In genomic region chr12:91780531-91780930, GRCm38 (mm10) we compare ENCODE assay signal across 25 mouse cellular contexts.
"Had no signal": no experiment of that assay in that cellular context is flagged by ENCODE, and none has a peak within 500 bp of the region (broad histone marks: within the 10 kb centered on the region; RNA-seq: fewer than 3 reads in every experiment).

No protein-coding gene starts in this region.

- H3K9me3 ChIP-seq: heart, embryonic 10.5 days; heart, embryonic 12.5 days; hindbrain, embryonic 10.5 days; hindbrain, embryonic 12.5 days; intestine, embryonic 15.5 days; limb, embryonic 13.5 days; limb, embryonic 15.5 days; liver, embryonic 12.5 days had no signal

- H3K36me3 ChIP-seq: heart, embryonic 10.5 days; heart, embryonic 12.5 days; hindbrain, embryonic 10.5 days; hindbrain, embryonic 12.5 days; intestine, embryonic 15.5 days; limb, embryonic 13.5 days; limb, embryonic 15.5 days; liver, embryonic 12.5 days had no signal

- H3K4me2 ChIP-seq: heart, embryonic 12.5 days; hindbrain, embryonic 12.5 days; hindbrain, embryonic 14.5 days; intestine, embryonic 15.5 days; limb, embryonic 13.5 days; limb, embryonic 15.5 days; liver, embryonic 12.5 days had no signal

- DNase-seq: gastrocnemius, postnatal 14 days; heart, adult 18-20 months; heart, postnatal 10 days; heart, postnatal 4 days; kidney, adult 18-20 months; kidney, adult 8-10 months; kidney, postnatal 10 days; kidney, postnatal 25 days; kidney, postnatal 4 days; layer of hippocampus, postnatal 36 days; left cerebral cortex, postnatal 4 days had no signal

- H3K4me3 ChIP-seq: heart, embryonic 10.5 days; heart, embryonic 12.5 days; hindbrain, embryonic 10.5 days; hindbrain, embryonic 12.5 days; intestine, embryonic 15.5 days; layer of hippocampus, adult 2 months; limb, embryonic 13.5 days; limb, embryonic 15.5 days; liver, embryonic 12.5 days had no signal

- H3K27ac ChIP-seq: heart, embryonic 10.5 days; hindbrain, embryonic 10.5 days; hindbrain, embryonic 12.5 days; hindbrain, embryonic 14.5 days; intestine, embryonic 15.5 days; layer of hippocampus, adult 2 months; limb, embryonic 13.5 days; limb, embryonic 15.5 days; liver, embryonic 12.5 days; liver, embryonic 14.5 days had no signal

- H3K9ac ChIP-seq: heart, embryonic 12.5 days; hindbrain, embryonic 12.5 days; hindbrain, embryonic 14.5 days; intestine, embryonic 15.5 days; limb, embryonic 13.5 days; limb, embryonic 15.5 days; liver, embryonic 12.5 days; liver, embryonic 14.5 days had no signal

- ATAC-seq: hindbrain, embryonic 16.5 days; inflammation-experienced regulatory T-cells, adult 6 months; intestine, embryonic 15.5 days; intestine, postnatal 0 days; liver, embryonic 12.5 days had no signal

- H3K27me3 ChIP-seq: intestine, embryonic 15.5 days had no signal
